Mouse (Mus musculus) limb, embryonic 11.5 days (tissue): Measurements from ENCODE around the gene Prmt9. TPM values are rescaled to one million over a fixed set of nuclear protein-coding genes. Genes with fewer than 3 reads are reported as not detected.

ENCODE experiments used
- ATAC-seq: fragments of 200-750 bp; cut with Nextera tagmentation; 2 replicates; pipeline ENCODE4 v1.8.0; 2017; ENCODE audit warnings: low read depth; ENCODE audit not compliant: insufficient number of reproducible peaks, low FRiP score, low TSS enrichment
- DNase-seq: peaks from one replicate; pipeline ENCODE4 v3.0.0-alpha.2; 2015; ENCODE audit warnings: low spot score
- H3K27ac ChIP-seq: fragments of 300-500 bp; sonication (generic); replicated peaks from 2 replicates; pipeline ENCODE4 v1.5.1; 2014; ENCODE audit warnings: low read depth, mild to moderate bottlenecking, low read length
- H3K27me3 ChIP-seq: fragments of 300-500 bp; sonication (generic); 2 replicates; pipeline ENCODE4 v1.6.1; 2014; ENCODE audit warnings: mild to moderate bottlenecking, low read length, mixed read lengths; ENCODE audit not compliant: control insufficient read depth, insufficient read depth
- H3K36me3 ChIP-seq: fragments of 300-500 bp; sonication (generic); 2 replicates; pipeline ENCODE4 v1.6.1; 2014; ENCODE audit warnings: mild to moderate bottlenecking, low read length, moderate library complexity, mixed read lengths; ENCODE audit not compliant: control insufficient read depth, insufficient read depth
- H3K4me1 ChIP-seq: fragments of 300-500 bp; sonication (generic); 2 replicates; pipeline ENCODE4 v1.6.1; 2014; ENCODE audit warnings: low read length, mixed read lengths; ENCODE audit not compliant: control insufficient read depth, insufficient read depth
- H3K4me2 ChIP-seq: fragments of 300-500 bp; sonication (generic); 2 replicates; pipeline ENCODE4 v1.6.1; 2014; ENCODE audit warnings: low read depth, mild to moderate bottlenecking, moderate library complexity; ENCODE audit not compliant: severe bottlenecking
- H3K4me3 ChIP-seq: fragments of 300-500 bp; sonication (generic); 2 replicates; pipeline ENCODE4 v1.5.1; 2014; ENCODE audit warnings: low read depth, low read length
- H3K9ac ChIP-seq: fragments of 300-500 bp; sonication (generic); 2 replicates; pipeline ENCODE4 v1.6.1; 2014; ENCODE audit warnings: mild to moderate bottlenecking, low read length
- H3K9me3 ChIP-seq: fragments of 300-500 bp; sonication (generic); 2 replicates; pipeline ENCODE4 v1.6.1; 2016; ENCODE audit warnings: low read length; ENCODE audit not compliant: control insufficient read depth
- WGBS: fragments of 180-500 bp; shearing (Covaris S2); extraction: QIAGEN DNeasy Blood & Tissue Kit; methylation state at CpG from one replicate; pipeline ENCODE4 v1.1.7; 2014; 5-methylcytosine and 5-hydroxymethylcytosine counted together
- polyA plus RNA-seq: library from polyadenylated mRNA; unstranded; fragments of >200 nt; fragmentation: Nextera tagmentation; extraction: Ambion mirVana; gene quantifications from 2 replicates; pipeline ENCODE4 v1.2.1, GENCODE M21; 2014

The Prmt9 gene
- polyA plus RNA-seq, 1 experiment from 2014 or later: 22.2 TPM

GRCm38 (mm10) chr8:77577674-77578073 lies 28.5 kb downstream of the Prmt9 start:
- Histone ChIP-seq H3K36me3 (peaks cover 5% of the 10 kb centered on the region; the same call in 1 of the 2 replicates), H3K27me3 (no peaks in the 10 kb centered on the region), H3K9ac (no peak overlapping the region), H3K4me1 (no peaks in the 10 kb centered on the region), H3K9me3 (no peaks in the 10 kb centered on the region), H3K4me3 (no peak overlapping the region), H3K4me2 (no peak overlapping the region), H3K27ac (no peak overlapping the region)
- DNase-seq: no peak
- 93% methylated on average over 7 of the region's 7 CpGs for WGBS
- no peak for ATAC-seq

- no peaks in the 10 kb centered on the region for H3K27me3 ChIP-seq
- H3K36me3 ChIP-seq: peaks cover 2% of the 10 kb centered on the region; the same call in 1 of the 2 replicates
- H3K4me3 ChIP-seq: no peak overlapping the region
- WGBS: 87% methylated on average over 4 of the region's 4 CpGs
- H3K9ac ChIP-seq: no peak overlapping the region
- no peaks in the 10 kb centered on the region for H3K9me3 ChIP-seq
- no peak for ATAC-seq
- H3K4me1 ChIP-seq: no peaks in the 10 kb centered on the region
- DNase-seq: no peak
- H3K27ac ChIP-seq: no peak overlapping the region
- H3K4me2 ChIP-seq: no peak overlapping the region
Observed at GRCm38 (mm10) chr8:77584174-77584573, 35.0 kb downstream of the Prmt9 start.

GRCm38 (mm10) chr8:77609621-77610020 lies 60.4 kb downstream of the Prmt9 start:
- Histone ChIP-seq H3K27ac (no peak overlapping the region), H3K9me3 (no peaks in the 10 kb centered on the region), H3K27me3 (no peaks in the 10 kb centered on the region), H3K4me3 (peak overlapping the region; percentile 48), H3K4me2 (peak overlapping the region; percentile 73), H3K36me3 (no peaks in the 10 kb centered on the region), H3K9ac (peak overlapping the region; percentile 41), H3K4me1 (0 out of 2 replicates have a peak, but pooled peaks cover 4% of the 10 kb centered on the region)
- ATAC-seq: no peak
- 8% methylated on average over 7 of the region's 7 CpGs for WGBS
- no peak for DNase-seq

GRCm38 (mm10) chr8:77610374-77610969 lies 61.3 kb downstream of the Prmt9 start, which contains the start of gene Tmem184c:
Tmem184c (minus strand) TSS chr8:77610698.
- peak within 1 kb of the TSS; percentile 41 for H3K9ac ChIP-seq

GRCm38 (mm10) chr8:77617916-77618315 lies 68.7 kb downstream of the Prmt9 start:
- no peaks in the 10 kb centered on the region for H3K27me3 ChIP-seq
- H3K4me1 ChIP-seq: no peaks in the 10 kb centered on the region
- H3K9ac ChIP-seq: no peak overlapping the region
- H3K36me3 ChIP-seq: no peaks in the 10 kb centered on the region
- no peak overlapping the region for H3K27ac ChIP-seq
- no peak overlapping the region for H3K4me3 ChIP-seq
- DNase-seq (peak; percentile 29), ATAC-seq (no peak)
- no peak overlapping the region for H3K4me2 ChIP-seq
- no peaks in the 10 kb centered on the region for H3K9me3 ChIP-seq
- 70% methylated on average over 2 of the region's 2 CpGs for WGBS

More at GRCm38 (mm10) chr8:77610374-77610969, 61.3 kb downstream of the Prmt9 start, which contains the start of gene Tmem184c:
- Histone ChIP-seq H3K4me2 (peak within 1 kb of the TSS; percentile 73), H3K4me1 (0 out of 2 replicates have a peak, but pooled peaks cover 4% of the 10 kb centered on the region), H3K27me3 (no peaks in the 10 kb centered on the region), H3K9me3 (no peaks in the 10 kb centered on the region), H3K4me3 (peak within 1 kb of the TSS; percentile 48), H3K36me3 (no peaks in the 10 kb centered on the region), H3K27ac (no peak within 1 kb of the TSS)
- peak; percentile 96 for ATAC-seq
- under 1% methylated on average over 36 of the region's 36 CpGs for WGBS
- peak; percentile 98 for DNase-seq

- 91% methylated on average over 7 of the region's 7 CpGs for WGBS
- Histone ChIP-seq H3K4me1 (no peaks in the 10 kb centered on the region), H3K4me2 (no peak overlapping the region), H3K27me3 (no peaks in the 10 kb centered on the region), H3K9ac (no peak overlapping the region), H3K9me3 (no peaks in the 10 kb centered on the region), H3K36me3 (no peaks in the 10 kb centered on the region), H3K27ac (no peak overlapping the region), H3K4me3 (no peak overlapping the region)
- ATAC-seq (no peak), DNase-seq (no peak)
Observed at GRCm38 (mm10) chr8:77623677-77624209, 74.5 kb downstream of the Prmt9 start.

- H3K9me3 ChIP-seq: no peaks in the 10 kb centered on the region
- H3K9ac ChIP-seq: no peak overlapping the region
- no peaks in the 10 kb centered on the region for H3K36me3 ChIP-seq
- no peak overlapping the region for H3K4me2 ChIP-seq
- DNase-seq (peak; percentile 96), ATAC-seq (peak; percentile 51; the same call in 1 of the 2 replicates)
- no peaks in the 10 kb centered on the region for H3K27me3 ChIP-seq
- H3K4me3 ChIP-seq: no peak overlapping the region
- no peak overlapping the region for H3K27ac ChIP-seq
- 0 out of 2 replicates have a peak, but pooled peaks cover 3% of the 10 kb centered on the region for H3K4me1 ChIP-seq
- WGBS: 19% methylated on average over 15 of the region's 15 CpGs
Observed at GRCm38 (mm10) chr8:77629858-77630537, 80.8 kb downstream of the Prmt9 start.

GRCm38 (mm10) chr8:77630691-77631090 lies 81.5 kb downstream of the Prmt9 start:
- Histone ChIP-seq H3K4me3 (no peak overlapping the region), H3K4me1 (0 out of 2 replicates have a peak, but pooled peaks cover 3% of the 10 kb centered on the region), H3K4me2 (no peak overlapping the region), H3K27ac (no peak overlapping the region), H3K9ac (no peak overlapping the region), H3K27me3 (no peaks in the 10 kb centered on the region), H3K9me3 (no peaks in the 10 kb centered on the region), H3K36me3 (no peaks in the 10 kb centered on the region)
- no peak for ATAC-seq
- WGBS: 60% methylated on average over 3 of the region's 3 CpGs
- DNase-seq: no peak
